Mouse (Mus musculus) small intestine, adult 10 weeks (tissue): ENCODE measurements around the gene Tnpo2. TPM values are rescaled to one million over a fixed set of nuclear protein-coding genes. Genes with fewer than 3 reads are reported as not detected.

ENCODE experiments used
- polyA plus RNA-seq: library from polyadenylated mRNA; stranded (reverse); fragments of 350-450 nt; fragmentation: Illumina TruSeq; extraction: RNeasy Lipid Tissue Mini Kit (QIAGEN cat#74804); gene quantifications from one replicate; pipeline ENCODE4 v1.2.3, GENCODE M21; 2014; ENCODE audit warnings: low replicate concordance

The Tnpo2 gene
- 3.5 TPM for polyA plus RNA-seq

GRCm38 (mm10) chr8:85036718-85037365 lies at the start of gene Tnpo2:
Gene Tnpo2, plus strand, starts transcription at chr8:85036915.

GRCm38 (mm10) chr8:84990349-84990748 lies 46.4 kb upstream of the Tnpo2 start, which contains the start of gene Hook2:
Gene Hook2, plus strand, starts transcription at chr8:84990603.

GRCm38 (mm10) chr8:85014431-85014830 lies 22.3 kb upstream of the Tnpo2 start, which contains the start of gene Best2:
Gene Best2, minus strand, starts transcription at chr8:85014531.

GRCm38 (mm10) chr8:85025098-85025932 lies 11.4 kb upstream of the Tnpo2 start, which contains the start of gene Asna1:
Gene Asna1, minus strand, starts transcription at chr8:85025281.

GRCm38 (mm10) chr8:85026670-85027515 lies 9.8 kb upstream of the Tnpo2 start, which contains the start of gene Trir:
Gene Trir, plus strand, starts transcription at chr8:85026823.

GRCm38 (mm10) chr8:85059879-85060616 lies 23.3 kb downstream of the Tnpo2 start, which contains the start of gene Fbxw9:
Gene Fbxw9, plus strand, starts transcription at chr8:85060055.

GRCm38 (mm10) chr8:85067982-85068381 lies 31.3 kb downstream of the Tnpo2 start, which contains the start of gene Gm5741:
Gene Gm5741, minus strand, starts transcription at chr8:85067982.

GRCm38 (mm10) chr8:85071514-85072281 lies 35.0 kb downstream of the Tnpo2 start, which contains the start of gene Dhps:
Gene Dhps, plus strand, starts transcription at chr8:85071757.

GRCm38 (mm10) chr8:85080532-85081215 lies 44.0 kb downstream of the Tnpo2 start, which contains the start of gene Wdr83os:
Gene Wdr83os, plus strand, starts transcription at chr8:85080740.

GRCm38 (mm10) chr8:85081216-85081555 lies 44.5 kb downstream of the Tnpo2 start, which contains the start of gene Wdr83:
Gene Wdr83, minus strand, starts transcription at chr8:85081306.

GRCm38 (mm10) chr8:85083108-85083813 lies 46.5 kb downstream of the Tnpo2 start, which contains the start of gene Man2b1:
Gene Man2b1, plus strand, starts transcription at chr8:85083270.

Other genes starting within 250 kb of the Tnpo2 start
- 6.2 TPM for gene Nfix, start 236.6 kb upstream of the Tnpo2 start, polyA plus RNA-seq
- 0.89 TPM for gene Dand5, start 214.1 kb upstream of the Tnpo2 start, polyA plus RNA-seq
- gene Gadd45gip1, start 205.4 kb upstream of the Tnpo2 start, polyA plus RNA-seq = not detected
- 1.3 TPM for gene Rad23a, start 196.2 kb upstream of the Tnpo2 start, polyA plus RNA-seq
- gene Calr, start 190.0 kb upstream of the Tnpo2 start, polyA plus RNA-seq = 432 TPM
- 1.9 TPM for gene Farsa, start 179.9 kb upstream of the Tnpo2 start, polyA plus RNA-seq
- 10.3 TPM for gene Syce2, start 164.8 kb upstream of the Tnpo2 start, polyA plus RNA-seq
- 33.1 TPM for gene Gcdh, start 143.0 kb upstream of the Tnpo2 start, polyA plus RNA-seq
- gene Klf1, start 135.0 kb upstream of the Tnpo2 start, polyA plus RNA-seq = not detected
- 3.7 TPM for gene Dnase2a, start 128.4 kb upstream of the Tnpo2 start, polyA plus RNA-seq
- not detected for gene Mast1, start 99.6 kb upstream of the Tnpo2 start, polyA plus RNA-seq
- gene Rtbdn, start 89.9 kb upstream of the Tnpo2 start, polyA plus RNA-seq = not detected
- not detected for gene Gm49661, start 67.5 kb upstream of the Tnpo2 start, polyA plus RNA-seq
- 14.6 TPM for gene Prdx2, start 67.3 kb upstream of the Tnpo2 start, polyA plus RNA-seq
- gene Rnaseh2a, start 67.1 kb upstream of the Tnpo2 start, polyA plus RNA-seq = 1.1 TPM
- 1.7 TPM for gene Junb, start 58.2 kb upstream of the Tnpo2 start, polyA plus RNA-seq
- 34.3 TPM for gene Hook2, start 46.3 kb upstream of the Tnpo2 start, polyA plus RNA-seq
- gene Best2, start 22.4 kb upstream of the Tnpo2 start, polyA plus RNA-seq = not detected
- gene Asna1, start 11.6 kb upstream of the Tnpo2 start, polyA plus RNA-seq = 3.8 TPM
- 5.6 TPM for gene Trir, start 10.1 kb upstream of the Tnpo2 start, polyA plus RNA-seq
- gene Fbxw9, start 23.1 kb downstream of the Tnpo2 start, polyA plus RNA-seq = 1.4 TPM
- gene Gm5741, start 31.1 kb downstream of the Tnpo2 start, polyA plus RNA-seq = not detected
- gene Dhps, start 34.8 kb downstream of the Tnpo2 start, polyA plus RNA-seq = 17.0 TPM
- gene Wdr83os, start 43.8 kb downstream of the Tnpo2 start, polyA plus RNA-seq = 3.7 TPM
- 2.0 TPM for gene Wdr83, start 44.4 kb downstream of the Tnpo2 start, polyA plus RNA-seq
- gene Man2b1, start 46.4 kb downstream of the Tnpo2 start, polyA plus RNA-seq = 3.0 TPM
- gene Zfp791, start 86.2 kb downstream of the Tnpo2 start, polyA plus RNA-seq = 3.0 TPM
- not detected for gene Cks1brt, start 115.0 kb downstream of the Tnpo2 start, polyA plus RNA-seq
- gene Olfr371, start 189.1 kb downstream of the Tnpo2 start, polyA plus RNA-seq = not detected